Mouse (Mus musculus) erythroblast, embryonic 14.5 days (primary cell): ENCODE measurements at regions not wholly inside any gene's neighbourhood (a gene's known extent, or its start where the extent isn't known, plus 50 kb on each side); places are given as distances from the start of the nearest gene placed in this dataset.

Source experiments
- GATA1 ChIP-seq: IDR thresholded peaks from 2 replicates; pipeline ENCODE4 v1.6.1; 2012; ENCODE audit warnings: low read length, inconsistent platforms, mixed read lengths
- TAL1 ChIP-seq: IDR thresholded peaks from 3 replicates; pipeline ENCODE4 v1.6.1; 2012; ENCODE audit warnings: low read length, inconsistent platforms, mixed read lengths

- TF ChIP-seq GATA1 (no peak), TAL1 (no peak)
Measured at GRCm38 (mm10) chr3:144007111-144007619, 197.9 kb downstream of the Lmo4 start.
